8 mouse cellular contexts compared by ENCODE assay signal in genomic region chr2:157426171-157426570, GRCm38 (mm10). TPM values are rescaled to one million over a fixed set of nuclear protein-coding genes. Genes with fewer than 3 reads are reported as not detected.
DNase-seq lines count a peak whose midpoint lies in the region; ATAC-seq and TF ChIP-seq lines count a peak whose summit lies in the region.

No protein-coding gene starts in this region.

- WGBS in heart, adult 2 months = 72% methylated on average over 6 of the region's 6 CpGs
- WGBS in embryonic facial prominence, embryonic 10.5 days = 77% methylated on average over 6 of the region's 6 CpGs
- 63% methylated on average over 6 of the region's 6 CpGs for WGBS in intestine, embryonic 16.5 days
- 72% methylated on average over 6 of the region's 6 CpGs for WGBS in midbrain, postnatal 0 days
- WGBS in cerebellum, adult 2 months = 89% methylated on average over 6 of the region's 6 CpGs

- no peak overlapping the region for H3K9ac ChIP-seq in heart, adult 2 months (ENCODE audit: low read depth, low read length)
- 0 out of 2 replicates have a peak overlapping the region, but pooled peaks have one; percentile 23 for H3K9ac ChIP-seq in intestine, embryonic 16.5 days (ENCODE audit: low read depth, low read length)
- no peak overlapping the region for H3K9ac ChIP-seq in midbrain, postnatal 0 days (replicated peaks; ENCODE audit: low read length, poor library complexity, severe bottlenecking)

- peak overlapping the region; percentile 91 for H3K4me2 ChIP-seq in intestine, embryonic 16.5 days (ENCODE audit: low read depth, low read length)
- H3K4me2 ChIP-seq in midbrain, postnatal 0 days (ENCODE audit: low read depth, low read length, poor library complexity, severe bottlenecking) = peak overlapping the region; percentile 96; the same call in 1 of the 2 replicates

- TF ChIP-seq POLR2A in heart, adult 2 months (IDR thresholded peaks at IDR 0.05; ENCODE audit: insufficient read depth, low read depth, low read length) = no peak
- TF ChIP-seq POLR2A in cerebellum, adult 2 months (IDR thresholded peaks at IDR 0.05; ENCODE audit: borderline replicate concordance, insufficient read depth, low read length) = no peak

- no peaks in the 10 kb centered on the region for H3K27me3 ChIP-seq in heart, adult 2 months (ENCODE audit: control insufficient read depth, insufficient read depth, low read length)
- H3K27me3 ChIP-seq in embryonic facial prominence, embryonic 10.5 days (replicated peaks; ENCODE audit: low read depth, poor library complexity, severe bottlenecking) = no peaks in the 10 kb centered on the region
- H3K27me3 ChIP-seq in intestine, embryonic 16.5 days (replicated peaks; ENCODE audit: control insufficient read depth, insufficient read depth, low read length) = no peaks in the 10 kb centered on the region
- no peaks in the 10 kb centered on the region for H3K27me3 ChIP-seq in midbrain, postnatal 0 days (ENCODE audit: insufficient read depth, low read length)
- H3K27me3 ChIP-seq in cerebellum, adult 2 months (ENCODE audit: control insufficient read depth, insufficient read depth, low read length) = no peaks in the 10 kb centered on the region

- DNase-seq in heart, adult 2 months = peak; percentile 43 to 51
- DNase-seq in heart, postnatal 25 days (ENCODE audit: low spot score) = no peak
- no peak for DNase-seq in embryonic facial prominence, embryonic 10.5 days (ENCODE audit: low spot score)
- peak; percentile 22 for DNase-seq in midbrain, postnatal 0 days (ENCODE audit: low spot score)
- DNase-seq in spleen, adult 12 weeks (ENCODE audit: low spot score) = no peak
- DNase-seq in cerebellum, adult 2 months = no peak

- H3K36me3 ChIP-seq in heart, adult 2 months (ENCODE audit: control insufficient read depth, insufficient read depth, low read length) = no peaks in the 10 kb centered on the region
- H3K36me3 ChIP-seq in embryonic facial prominence, embryonic 10.5 days (replicated peaks) = peaks cover 43% of the 10 kb centered on the region
- no peaks in the 10 kb centered on the region for H3K36me3 ChIP-seq in intestine, embryonic 16.5 days (ENCODE audit: control insufficient read depth, insufficient read depth, low read length)
- peaks cover 10% of the 10 kb centered on the region for H3K36me3 ChIP-seq in midbrain, postnatal 0 days (ENCODE audit: insufficient read depth, low read length)

- H3K4me3 ChIP-seq in heart, adult 2 months = no peak overlapping the region
- peak overlapping the region; percentile 90; the same call in 1 of the 2 replicates for H3K4me3 ChIP-seq in embryonic facial prominence, embryonic 10.5 days
- H3K4me3 ChIP-seq in intestine, embryonic 16.5 days (ENCODE audit: low read length) = no peak overlapping the region
- no peak overlapping the region for H3K4me3 ChIP-seq in midbrain, postnatal 0 days (ENCODE audit: low read depth, low read length)
- no peak overlapping the region for H3K4me3 ChIP-seq in cerebellum, adult 2 months (replicated peaks; ENCODE audit: insufficient read depth, low read depth, low read length)

- H3K9me3 ChIP-seq in embryonic facial prominence, embryonic 10.5 days = no peaks in the 10 kb centered on the region
- H3K9me3 ChIP-seq in intestine, embryonic 16.5 days (ENCODE audit: control insufficient read depth, low read length) = no peaks in the 10 kb centered on the region
- no peaks in the 10 kb centered on the region for H3K9me3 ChIP-seq in midbrain, postnatal 0 days (ENCODE audit: low read length)

- peak; percentile 19; the same call in 1 of the 2 replicates for ATAC-seq in intestine, embryonic 16.5 days
- ATAC-seq in midbrain, postnatal 0 days (ENCODE audit: low FRiP score) = no peak
- ATAC-seq in activated CD4-positive, CD25-positive, alpha-beta regulatory T cell, adult 4 months = no peak

- TF ChIP-seq CTCF in heart, adult 2 months (IDR thresholded peaks at IDR 0.05) = no peak
- no peak for TF ChIP-seq CTCF in midbrain, postnatal 0 days (IDR thresholded peaks at IDR 0.05)
- no peak for TF ChIP-seq CTCF in cerebellum, adult 2 months (IDR thresholded peaks at IDR 0.05; ENCODE audit: borderline replicate concordance, insufficient read depth, low read depth, low read length)

- H3K27ac ChIP-seq in heart, adult 2 months = no peak overlapping the region
- peak overlapping the region; percentile 99; the same call in 1 of the 2 replicates for H3K27ac ChIP-seq in embryonic facial prominence, embryonic 10.5 days (replicated peaks)
- peak overlapping the region; percentile 98 for H3K27ac ChIP-seq in intestine, embryonic 16.5 days (ENCODE audit: low read length)
- H3K27ac ChIP-seq in midbrain, postnatal 0 days (ENCODE audit: low read depth, low read length) = no peak overlapping the region
- no peak overlapping the region for H3K27ac ChIP-seq in cerebellum, adult 2 months (ENCODE audit: insufficient read depth, low read length)

- no peak for TF ChIP-seq EP300 in heart, adult 2 months (IDR thresholded peaks at IDR 0.05; ENCODE audit: insufficient read depth, low read depth, low read length)

- intact Hi-C loops in heart, adult 2 months (cut with DNase I) = no loop called here
- intact Hi-C loops in heart, postnatal 25 days (cut with DNase I) = no loop called here

- H3K79me2 ChIP-seq in heart, adult 2 months (replicated peaks; ENCODE audit: control insufficient read depth, insufficient read depth, low read length) = no peaks in the 10 kb centered on the region

- peaks cover 4% of the 10 kb centered on the region; the same call in 1 of the 2 replicates for H3K4me1 ChIP-seq in heart, adult 2 months (ENCODE audit: control insufficient read depth, insufficient read depth, low read length)
- H3K4me1 ChIP-seq in embryonic facial prominence, embryonic 10.5 days = peaks cover 84% of the 10 kb centered on the region
- H3K4me1 ChIP-seq in intestine, embryonic 16.5 days (ENCODE audit: control insufficient read depth, insufficient read depth, low read length) = peaks cover 73% of the 10 kb centered on the region
- peaks cover 35% of the 10 kb centered on the region for H3K4me1 ChIP-seq in midbrain, postnatal 0 days (ENCODE audit: insufficient read depth, low read length)
- H3K4me1 ChIP-seq in cerebellum, adult 2 months (ENCODE audit: control insufficient read depth, insufficient read depth, low read length) = peaks cover 18% of the 10 kb centered on the region

RNA-seq across cellular contexts. Expression of gene Src, which starts 7.9 kb away (rescaled TPM):
- total RNA-seq in heart, adult 2 months (2021) = 1 to 10 TPM; 4.0 to 4.1 TPM
- 5.4 and 5.8 TPM in 2 replicates for polyA plus RNA-seq in heart, adult 2 months (2012; rRNA removed)
- 1 to 10 TPM; 2.9 to 5.1 TPM for total RNA-seq in heart, postnatal 25 days (2021)
- 22.1 and 23.1 TPM in 2 replicates for polyA plus RNA-seq in embryonic facial prominence, embryonic 10.5 days (2016; fragmentation: Nextera tagmentation; extraction: Ambion mirVana)
- polyA plus RNA-seq in intestine, embryonic 16.5 days (2015; fragmentation: Nextera tagmentation; extraction: Ambion mirVana) = 11.8 and 15.5 TPM in 2 replicates
- 129 and 137 TPM in 2 replicates for total RNA-seq in midbrain, postnatal 0 days (2014; rRNA removed)
- polyA plus RNA-seq in midbrain, postnatal 0 days (2015; fragmentation: Nextera tagmentation; extraction: Ambion mirVana) = 26.1 and 26.6 TPM in 2 replicates
- polyA plus RNA-seq in cerebellum, adult 2 months (2012; rRNA removed) = 47.0 and 48.3 TPM in 2 replicates
- polyA plus RNA-seq in activated CD4-positive, CD25-positive, alpha-beta regulatory T cell, adult 4 months (2017; shearing (Covaris generic)) = 1 to 10 TPM; 2.0 to 2.1 TPM

RNA-seq across cellular contexts. Expression of gene Manbal, which starts 58.8 kb away (rescaled TPM):
- 10 to 100 TPM; 14.5 to 20.1 TPM for total RNA-seq in heart, adult 2 months (2021)
- polyA plus RNA-seq in heart, adult 2 months (2012; rRNA removed) = 42.6 and 44.2 TPM in 2 replicates
- 10 to 100 TPM; 20.1 to 20.3 TPM for total RNA-seq in heart, postnatal 25 days (2021)
- polyA plus RNA-seq in embryonic facial prominence, embryonic 10.5 days (2016; fragmentation: Nextera tagmentation; extraction: Ambion mirVana) = 61.1 and 66.5 TPM in 2 replicates
- 66.8 and 71.3 TPM in 2 replicates for polyA plus RNA-seq in intestine, embryonic 16.5 days (2015; fragmentation: Nextera tagmentation; extraction: Ambion mirVana)
- 70.8 and 70.9 TPM in 2 replicates for total RNA-seq in midbrain, postnatal 0 days (2014; rRNA removed)
- 129 and 132 TPM in 2 replicates for polyA plus RNA-seq in midbrain, postnatal 0 days (2015; fragmentation: Nextera tagmentation; extraction: Ambion mirVana)
- 96.2 and 101 TPM in 2 replicates for polyA plus RNA-seq in cerebellum, adult 2 months (2012; rRNA removed)
- polyA plus RNA-seq in activated CD4-positive, CD25-positive, alpha-beta regulatory T cell, adult 4 months (2017; shearing (Covaris generic)) = 10 to 100 TPM; 30.7 to 54.6 TPM

Comparison
In these comparisons a context has a peak if more than half of its experiments do, and no peak if none do; other contexts are left out.
1. DNase-seq: peak in heart, adult 2 months (2 of 2) and midbrain, postnatal 0 days (single experiment); none in heart, postnatal 25 days (single experiment), embryonic facial prominence, embryonic 10.5 days (single experiment), spleen, adult 12 weeks (single experiment) and cerebellum, adult 2 months (0 of 2).
2. H3K27ac ChIP-seq: peak in embryonic facial prominence, embryonic 10.5 days (single experiment) and intestine, embryonic 16.5 days (single experiment); none in heart, adult 2 months (single experiment), midbrain, postnatal 0 days (single experiment) and cerebellum, adult 2 months (single experiment).